Mouse (Mus musculus): ENCODE data around the gene Dnm1. TPM values are rescaled to one million over a fixed set of nuclear protein-coding genes. Genes with fewer than 3 reads are reported as not detected.

The Dnm1 gene
- total RNA-seq, 2 experiments from 2014 or later: 9.0 to 9.6 TPM

GRCm38 (mm10) chr2:32339912-32340642 lies 13.1 kb downstream of the Dnm1 start:
- no peak for DNase-seq

- peak; percentile 30 for DNase-seq
Observed at GRCm38 (mm10) chr2:32335888-32336287, 17.2 kb downstream of the Dnm1 start.

GRCm38 (mm10) chr2:32332159-32332558 lies 21.0 kb downstream of the Dnm1 start:
- no peak for DNase-seq

GRCm38 (mm10) chr2:32329531-32329930 lies 23.6 kb downstream of the Dnm1 start:
- DNase-seq: no peak

- DNase-seq: no peak
Observed at GRCm38 (mm10) chr2:32328911-32329460, 24.2 kb downstream of the Dnm1 start.

GRCm38 (mm10) chr2:32327200-32327599 lies 25.9 kb downstream of the Dnm1 start:
- DNase-seq: no peak

GRCm38 (mm10) chr2:32325342-32325741 lies 27.8 kb downstream of the Dnm1 start:
- no peak for DNase-seq

- no peak for DNase-seq
Observed at GRCm38 (mm10) chr2:32324322-32324721, 28.8 kb downstream of the Dnm1 start.

- no peak for DNase-seq
Observed at GRCm38 (mm10) chr2:32322754-32323741, 30.1 kb downstream of the Dnm1 start.

- DNase-seq: no peak
Observed at GRCm38 (mm10) chr2:32321591-32322298, 31.4 kb downstream of the Dnm1 start.

- DNase-seq: no peak
Observed at GRCm38 (mm10) chr2:32320721-32321120, 32.4 kb downstream of the Dnm1 start.

GRCm38 (mm10) chr2:32319586-32320580 lies 33.3 kb downstream of the Dnm1 start:
- DNase-seq: peak; percentile 61

GRCm38 (mm10) chr2:32318709-32319585 lies 34.2 kb downstream of the Dnm1 start:
- DNase-seq: no peak

GRCm38 (mm10) chr2:32317791-32318417 lies 35.2 kb downstream of the Dnm1 start:
- peak; percentile 79 for DNase-seq

- DNase-seq: peak; percentile 48
Observed at GRCm38 (mm10) chr2:32316887-32317656, 36.1 kb downstream of the Dnm1 start.

- peak; percentile 62 for DNase-seq
Observed at GRCm38 (mm10) chr2:32315751-32316150, 37.4 kb downstream of the Dnm1 start.

- DNase-seq: no peak
Observed at GRCm38 (mm10) chr2:32314831-32315230, 38.3 kb downstream of the Dnm1 start.

GRCm38 (mm10) chr2:32312318-32312964 lies 40.7 kb downstream of the Dnm1 start:
- peak; percentile 87 for DNase-seq
